Mouse (Mus musculus) neural tube, embryonic 13.5 days (tissue): Measurements from ENCODE around the gene Mypn. TPM values are rescaled to one million over a fixed set of nuclear protein-coding genes. Genes with fewer than 3 reads are reported as not detected.

Source experiments
- ATAC-seq: fragments of 200-750 bp; cut with Nextera tagmentation; 2 replicates; pipeline ENCODE4 v1.8.0; 2017; ENCODE audit warnings: low read depth, mild to moderate bottlenecking, moderate TSS enrichment, moderate library complexity
- H3K27ac ChIP-seq: fragments of 300-500 bp; sonication (generic); replicated peaks from 2 replicates; pipeline ENCODE4 v1.5.1; 2015; ENCODE audit warnings: moderate library complexity, mild to moderate bottlenecking, inconsistent platforms
- H3K27me3 ChIP-seq: fragments of 300-500 bp; sonication (generic); 2 replicates; pipeline ENCODE4 v1.6.1; 2015; ENCODE audit warnings: mild to moderate bottlenecking, inconsistent platforms
- H3K36me3 ChIP-seq: fragments of 300-500 bp; sonication (generic); 2 replicates; pipeline ENCODE4 v1.6.1; 2015; ENCODE audit warnings: mild to moderate bottlenecking, inconsistent platforms
- H3K4me1 ChIP-seq: fragments of 300-500 bp; sonication (generic); replicated peaks from 2 replicates; pipeline ENCODE4 v1.6.1; 2015; ENCODE audit warnings: inconsistent platforms
- H3K4me2 ChIP-seq: fragments of 300-500 bp; sonication (generic); 2 replicates; pipeline ENCODE4 v1.6.1; 2015; ENCODE audit warnings: inconsistent platforms, mild to moderate bottlenecking, moderate library complexity
- H3K4me3 ChIP-seq: fragments of 300-500 bp; sonication (generic); 2 replicates; pipeline ENCODE4 v1.5.1; 2015; ENCODE audit warnings: mild to moderate bottlenecking, inconsistent platforms
- H3K9ac ChIP-seq: fragments of 300-500 bp; sonication (generic); 2 replicates; pipeline ENCODE4 v1.6.1; 2015; ENCODE audit warnings: moderate library complexity, mild to moderate bottlenecking, inconsistent platforms
- H3K9me3 ChIP-seq: fragments of 300-500 bp; sonication (generic); 2 replicates; pipeline ENCODE4 v1.6.1; 2016; ENCODE audit warnings: inconsistent platforms
- WGBS: fragments of 180-500 bp; shearing (Covaris S2); methylation state at CpG from one replicate; pipeline ENCODE4 v1.1.7; 2015; 5-methylcytosine and 5-hydroxymethylcytosine counted together
- polyA plus RNA-seq: library from polyadenylated mRNA; unstranded; fragments of >200 nt; fragmentation: Nextera tagmentation; extraction: Ambion mirVana; gene quantifications from 2 replicates; pipeline ENCODE4 v1.2.1, GENCODE M21; 2015

The Mypn gene
- polyA plus RNA-seq, 1 experiment from 2014 or later, result 0.40 TPM

DNA sequence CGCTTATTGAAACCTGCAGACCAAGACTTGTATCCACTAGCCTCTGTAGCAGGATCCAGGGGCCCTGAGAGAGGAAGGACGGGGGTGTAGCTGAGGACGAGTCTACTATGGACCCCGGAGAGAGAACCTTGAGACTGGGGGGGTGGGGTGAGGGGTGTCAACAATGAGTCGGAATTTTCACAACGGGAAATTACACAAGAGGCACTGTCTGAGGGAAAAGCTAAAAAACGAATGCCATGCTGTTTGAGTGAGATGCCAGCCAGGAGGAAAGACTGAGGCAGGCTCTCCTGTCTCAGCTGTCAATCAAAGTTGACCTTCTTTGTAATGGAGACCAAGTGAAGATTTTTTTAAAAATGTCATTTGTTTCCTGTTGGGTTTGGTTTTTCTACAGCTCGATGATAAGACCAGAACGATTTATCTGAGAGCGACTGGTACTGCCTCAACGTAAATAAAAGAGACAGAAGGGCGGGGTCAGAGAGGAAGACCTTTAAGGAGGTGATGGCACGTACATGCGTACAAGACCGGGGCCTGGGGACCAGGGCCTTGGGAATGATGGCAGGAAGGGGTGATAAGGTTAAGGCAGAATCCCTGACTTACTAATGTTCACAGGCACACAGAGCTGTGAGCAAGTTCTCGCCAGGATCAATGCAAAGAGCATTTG, 37.9 kb downstream of the Mypn start:
- Histone ChIP-seq H3K36me3 (no peaks in the 10 kb centered on the region), H3K27ac (no peak overlapping the region), H3K9ac (no peak overlapping the region), H3K27me3 (no peaks in the 10 kb centered on the region), H3K4me3 (no peak overlapping the region), H3K9me3 (peaks cover 2% of the 10 kb centered on the region; the same call in 1 of the 2 replicates), H3K4me1 (no peaks in the 10 kb centered on the region), H3K4me2 (no peak overlapping the region)
- 85% methylated on average over 16 of the region's 16 CpGs for WGBS
- no peak for ATAC-seq

- no peak overlapping the region for H3K9ac ChIP-seq
- no peak overlapping the region for H3K4me3 ChIP-seq
- peaks cover 2% of the 10 kb centered on the region; the same call in 1 of the 2 replicates for H3K9me3 ChIP-seq
- no peak overlapping the region for H3K27ac ChIP-seq
- WGBS, result 70% methylated on average over 5 of the region's 5 CpGs
- H3K36me3 ChIP-seq, result no peaks in the 10 kb centered on the region
- no peaks in the 10 kb centered on the region for H3K27me3 ChIP-seq
- H3K4me1 ChIP-seq, result no peaks in the 10 kb centered on the region
- H3K4me2 ChIP-seq, result no peak overlapping the region
- no peak for ATAC-seq
These were observed 42.5 kb downstream of the Mypn start for GRCm38 (mm10) chr10:63161240-63161639.

GRCm38 (mm10) chr10:63160671-63161070, 43.1 kb downstream of the Mypn start:
- no peaks in the 10 kb centered on the region for H3K4me1 ChIP-seq
- no peak overlapping the region for H3K27ac ChIP-seq
- WGBS, result 75% methylated on average over 12 of the region's 12 CpGs
- ATAC-seq, result no peak
- H3K4me3 ChIP-seq, result no peak overlapping the region
- H3K36me3 ChIP-seq, result no peaks in the 10 kb centered on the region
- peaks cover 2% of the 10 kb centered on the region; the same call in 1 of the 2 replicates for H3K9me3 ChIP-seq
- H3K4me2 ChIP-seq, result no peak overlapping the region
- H3K9ac ChIP-seq, result no peak overlapping the region
- no peaks in the 10 kb centered on the region for H3K27me3 ChIP-seq

GRCm38 (mm10) chr10:63158191-63158590, 45.6 kb downstream of the Mypn start:
- no peaks in the 10 kb centered on the region for H3K27me3 ChIP-seq
- WGBS, result 84% methylated on average over 13 of the region's 13 CpGs
- H3K4me3 ChIP-seq, result no peak overlapping the region
- no peak overlapping the region for H3K27ac ChIP-seq
- H3K9ac ChIP-seq, result no peak overlapping the region
- H3K9me3 ChIP-seq, result no peaks in the 10 kb centered on the region
- H3K4me2 ChIP-seq, result no peak overlapping the region
- no peaks in the 10 kb centered on the region for H3K36me3 ChIP-seq
- ATAC-seq, result no peak
- H3K4me1 ChIP-seq, result no peaks in the 10 kb centered on the region

GRCm38 (mm10) chr10:63157491-63157890, 46.3 kb downstream of the Mypn start:
- no peak for ATAC-seq
- Histone ChIP-seq H3K27ac (no peak overlapping the region), H3K4me1 (no peaks in the 10 kb centered on the region), H3K9me3 (no peaks in the 10 kb centered on the region), H3K27me3 (no peaks in the 10 kb centered on the region), H3K9ac (no peak overlapping the region), H3K4me2 (no peak overlapping the region), H3K36me3 (no peaks in the 10 kb centered on the region), H3K4me3 (no peak overlapping the region)
- whole genome bisulfite sequencing, result 85% methylated on average over 4 of the region's 4 CpGs

- no peak overlapping the region for H3K4me2 ChIP-seq
- ATAC-seq, result no peak
- no peak overlapping the region for H3K27ac ChIP-seq
- H3K9ac ChIP-seq, result no peak overlapping the region
- no peaks in the 10 kb centered on the region for H3K36me3 ChIP-seq
- no peaks in the 10 kb centered on the region for H3K4me1 ChIP-seq
- H3K4me3 ChIP-seq, result no peak overlapping the region
- WGBS, result 77% methylated on average over 4 of the region's 4 CpGs
- no peaks in the 10 kb centered on the region for H3K27me3 ChIP-seq
- H3K9me3 ChIP-seq, result no peaks in the 10 kb centered on the region
These were observed 46.8 kb downstream of the Mypn start for GRCm38 (mm10) chr10:63156919-63157318.

- ATAC-seq, result no peak
- Histone ChIP-seq H3K27ac (no peak overlapping the region), H3K27me3 (no peaks in the 10 kb centered on the region), H3K4me3 (no peak overlapping the region), H3K9me3 (no peaks in the 10 kb centered on the region), H3K9ac (no peak overlapping the region), H3K4me2 (no peak overlapping the region), H3K4me1 (no peaks in the 10 kb centered on the region), H3K36me3 (no peaks in the 10 kb centered on the region)
- 98% methylated on average over 1 of the region's 1 CpGs for WGBS
These were observed 47.4 kb downstream of the Mypn start for GRCm38 (mm10) chr10:63156351-63156750.

GRCm38 (mm10) chr10:63155668-63156350, 47.9 kb downstream of the Mypn start:
- ATAC-seq, result no peak
- no peaks in the 10 kb centered on the region for H3K4me1 ChIP-seq
- H3K4me2 ChIP-seq, result no peak overlapping the region
- 84% methylated on average over 4 of the region's 4 CpGs for WGBS
- H3K36me3 ChIP-seq, result no peaks in the 10 kb centered on the region
- H3K9ac ChIP-seq, result no peak overlapping the region
- H3K27ac ChIP-seq, result no peak overlapping the region
- no peaks in the 10 kb centered on the region for H3K27me3 ChIP-seq
- H3K4me3 ChIP-seq, result no peak overlapping the region
- no peaks in the 10 kb centered on the region for H3K9me3 ChIP-seq

DNA sequence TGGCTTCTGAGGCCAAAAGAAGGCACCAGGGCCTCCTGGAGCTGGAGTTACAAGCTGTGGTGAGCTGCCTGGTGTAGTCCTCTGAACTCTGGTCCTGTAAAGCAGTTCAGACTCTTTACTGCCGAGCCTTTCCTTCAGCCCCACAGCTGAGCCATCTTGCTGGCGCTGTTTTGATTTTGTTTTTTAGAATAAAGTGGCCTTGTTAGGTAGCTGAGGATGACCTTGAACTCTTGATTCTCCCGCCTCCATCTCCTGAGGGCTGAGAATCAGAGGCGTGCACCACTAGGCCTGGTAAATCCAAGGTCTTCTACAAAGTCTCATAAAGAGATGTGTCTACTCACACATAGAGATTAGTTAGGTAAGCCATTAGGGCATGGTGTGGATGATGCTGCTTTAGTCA, 49.0 kb downstream of the Mypn start:
- Histone ChIP-seq H3K9ac (no peak overlapping the region), H3K9me3 (no peaks in the 10 kb centered on the region), H3K36me3 (no peaks in the 10 kb centered on the region), H3K4me1 (no peaks in the 10 kb centered on the region), H3K4me3 (no peak overlapping the region), H3K27ac (no peak overlapping the region), H3K27me3 (no peaks in the 10 kb centered on the region), H3K4me2 (no peak overlapping the region)
- no peak for ATAC-seq
- WGBS, result 87% methylated on average over 4 of the region's 4 CpGs

- H3K4me1 ChIP-seq, result no peaks in the 10 kb centered on the region
- H3K36me3 ChIP-seq, result no peaks in the 10 kb centered on the region
- no peaks in the 10 kb centered on the region for H3K9me3 ChIP-seq
- no peak for ATAC-seq
- no peaks in the 10 kb centered on the region for H3K27me3 ChIP-seq
- H3K9ac ChIP-seq, result no peak overlapping the region
- 75% methylated on average over 6 of the region's 6 CpGs for WGBS
- no peak overlapping the region for H3K4me2 ChIP-seq
- no peak overlapping the region for H3K4me3 ChIP-seq
- no peak overlapping the region for H3K27ac ChIP-seq
These were observed 49.5 kb downstream of the Mypn start for GRCm38 (mm10) chr10:63154226-63154625.

- no peak for ATAC-seq
- Histone ChIP-seq H3K36me3 (no peaks in the 10 kb centered on the region), H3K4me1 (no peaks in the 10 kb centered on the region), H3K4me2 (no peak overlapping the region), H3K9me3 (no peaks in the 10 kb centered on the region), H3K9ac (no peak overlapping the region), H3K27me3 (no peaks in the 10 kb centered on the region), H3K27ac (no peak overlapping the region), H3K4me3 (no peak overlapping the region)
- WGBS, result 38% methylated on average over 3 of the region's 3 CpGs
These were observed 50.2 kb downstream of the Mypn start for GRCm38 (mm10) chr10:63153563-63153962.

- Histone ChIP-seq H3K4me2 (no peak overlapping the region), H3K27me3 (no peaks in the 10 kb centered on the region), H3K27ac (no peak overlapping the region), H3K36me3 (no peaks in the 10 kb centered on the region), H3K4me1 (no peaks in the 10 kb centered on the region), H3K9ac (no peak overlapping the region), H3K4me3 (no peak overlapping the region), H3K9me3 (no peaks in the 10 kb centered on the region)
- no peak for ATAC-seq
These were observed 51.4 kb downstream of the Mypn start for GRCm38 (mm10) chr10:63152358-63152757.

DNA sequence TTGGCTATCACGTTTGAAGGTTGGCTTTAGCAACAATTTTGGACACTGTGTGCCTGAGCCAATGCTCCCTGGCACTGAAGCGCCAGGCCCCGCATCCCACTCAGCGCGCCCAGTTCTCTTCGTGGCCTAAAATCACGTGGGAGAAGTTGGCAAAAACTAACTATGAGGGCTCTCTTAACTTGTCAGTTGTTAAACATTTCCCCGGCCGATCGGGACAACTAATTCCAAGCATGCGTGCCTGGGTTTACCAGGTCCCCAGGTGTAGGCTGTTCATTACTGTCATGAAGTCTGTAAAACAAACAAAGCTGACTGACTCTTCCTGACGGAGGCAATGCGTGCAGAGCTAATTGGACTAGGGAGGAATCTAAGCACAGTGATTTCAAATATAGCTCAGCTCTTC, 61.1 kb downstream of the Mypn start:
- WGBS, result 92% methylated on average over 13 of the region's 13 CpGs
- ATAC-seq, result no peak
- no peak overlapping the region for H3K4me3 ChIP-seq
- no peak overlapping the region for H3K27ac ChIP-seq
- no peaks in the 10 kb centered on the region for H3K9me3 ChIP-seq
- H3K4me1 ChIP-seq, result no peaks in the 10 kb centered on the region
- H3K36me3 ChIP-seq, result no peaks in the 10 kb centered on the region
- no peak overlapping the region for H3K4me2 ChIP-seq
- no peaks in the 10 kb centered on the region for H3K27me3 ChIP-seq
- no peak overlapping the region for H3K9ac ChIP-seq
